Mouse (Mus musculus): ENCODE results near the gene Prss27. TPM values are rescaled to one million over a fixed set of nuclear protein-coding genes. Genes with fewer than 3 reads are reported as not detected.

Gene Prss27
- polyA plus RNA-seq, 1 experiment from 2014 or later, result not detected

- no peak overlapping the region for H3K4me3 ChIP-seq (replicated peaks)
- H3K4me1 ChIP-seq (replicated peaks), result no peaks in the 10 kb centered on the region
- DNase-seq (no peak), ATAC-seq (ENCODE audit: low read depth) (no peak)
- H3K9me3 ChIP-seq (replicated peaks), result no peaks in the 10 kb centered on the region
- H3K9ac ChIP-seq, result no peak overlapping the region
- no peaks in the 10 kb centered on the region for H3K36me3 ChIP-seq
- WGBS (ENCODE audit: insufficient replicate concordance), result 35% methylated on average over 6 of the region's 6 CpGs
- H3K27me3 ChIP-seq, result no peaks in the 10 kb centered on the region
- no peak overlapping the region for H3K27ac ChIP-seq
- no peak overlapping the region for H3K4me2 ChIP-seq
Measured at GRCm38 (mm10) chr17:24036954-24037353, 990 bp upstream of the Prss27 start.

DNA sequence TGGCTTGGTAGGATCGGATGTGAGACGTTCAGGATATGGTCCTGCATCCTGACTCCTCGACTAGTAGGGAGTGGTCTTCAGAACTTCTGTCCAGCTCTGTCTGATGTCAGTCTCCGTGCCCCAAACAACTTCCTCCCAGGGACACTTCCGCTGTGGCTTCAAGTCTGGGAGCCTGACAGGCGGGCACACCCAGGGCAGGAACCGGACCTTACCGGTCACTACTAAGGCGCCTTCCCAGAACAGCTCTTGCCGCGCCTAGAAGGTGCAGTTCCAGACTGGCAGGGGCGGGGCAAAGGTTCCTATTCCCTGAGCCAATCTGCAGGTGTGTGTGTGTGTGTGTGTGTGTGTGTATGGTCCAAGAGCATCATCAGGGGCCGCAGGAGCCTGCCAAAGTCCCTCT is 584 bp upstream of the Prss27 start:
- Histone ChIP-seq H3K27ac (no peak overlapping the region), H3K27me3 (no peaks in the 10 kb centered on the region), H3K4me2 (no peak overlapping the region), H3K36me3 (no peaks in the 10 kb centered on the region), H3K4me3 (replicated peaks) (no peak overlapping the region), H3K4me1 (replicated peaks) (no peaks in the 10 kb centered on the region), H3K9ac (no peak overlapping the region), H3K9me3 (replicated peaks) (no peaks in the 10 kb centered on the region)
- ATAC-seq (ENCODE audit: low read depth) (no peak), DNase-seq (no peak)
- 31% methylated on average over 13 of the region's 13 CpGs for WGBS (ENCODE audit: insufficient replicate concordance)

GRCm38 (mm10) chr17:24044482-24044881 is 6.5 kb downstream of the Prss27 start:
- peaks cover 23% of the 10 kb centered on the region for H3K36me3 ChIP-seq
- 56% methylated on average over 5 of the region's 5 CpGs for WGBS (ENCODE audit: insufficient replicate concordance)
- no peak for ATAC-seq (ENCODE audit: low read depth)
- H3K27me3 ChIP-seq, result no peaks in the 10 kb centered on the region
- H3K27ac ChIP-seq, result no peak overlapping the region
- H3K4me2 ChIP-seq, result no peak overlapping the region
- no peaks in the 10 kb centered on the region for H3K4me1 ChIP-seq (replicated peaks)
- no peak overlapping the region for H3K4me3 ChIP-seq (replicated peaks)
- no peaks in the 10 kb centered on the region for H3K9me3 ChIP-seq (replicated peaks)
- H3K9ac ChIP-seq, result no peak overlapping the region
- DNase-seq, result no peak

- H3K4me1 ChIP-seq (replicated peaks), result no peaks in the 10 kb centered on the region
- no peak for ATAC-seq (ENCODE audit: low read depth)
Measured at GRCm38 (mm10) chr17:24045608-24046007, 7.7 kb downstream of the Prss27 start.

GRCm38 (mm10) chr17:24046026-24046425 is 8.1 kb downstream of the Prss27 start:
- no peaks in the 10 kb centered on the region for H3K9me3 ChIP-seq (replicated peaks)
- 29% methylated on average over 5 of the region's 5 CpGs for WGBS (ENCODE audit: insufficient replicate concordance)
- no peak overlapping the region for H3K27ac ChIP-seq
- DNase-seq, result no peak
- ATAC-seq (ENCODE audit: low read depth), result no peak
- H3K4me1 ChIP-seq (replicated peaks), result no peaks in the 10 kb centered on the region
- no peak overlapping the region for H3K9ac ChIP-seq
- no peak overlapping the region for H3K4me2 ChIP-seq
- H3K4me3 ChIP-seq (replicated peaks), result no peak overlapping the region
- peaks cover 37% of the 10 kb centered on the region for H3K36me3 ChIP-seq
- no peaks in the 10 kb centered on the region for H3K27me3 ChIP-seq

More at GRCm38 (mm10) chr17:24045608-24046007, 7.7 kb downstream of the Prss27 start:
- 55% methylated on average over 10 of the region's 10 CpGs for WGBS (ENCODE audit: insufficient replicate concordance)
- Histone ChIP-seq H3K4me3 (replicated peaks) (no peak overlapping the region), H3K9me3 (replicated peaks) (no peaks in the 10 kb centered on the region), H3K27me3 (no peaks in the 10 kb centered on the region), H3K9ac (no peak overlapping the region), H3K27ac (no peak overlapping the region), H3K36me3 (peaks cover 33% of the 10 kb centered on the region), H3K4me2 (no peak overlapping the region)
- DNase-seq, result no peak

DNA sequence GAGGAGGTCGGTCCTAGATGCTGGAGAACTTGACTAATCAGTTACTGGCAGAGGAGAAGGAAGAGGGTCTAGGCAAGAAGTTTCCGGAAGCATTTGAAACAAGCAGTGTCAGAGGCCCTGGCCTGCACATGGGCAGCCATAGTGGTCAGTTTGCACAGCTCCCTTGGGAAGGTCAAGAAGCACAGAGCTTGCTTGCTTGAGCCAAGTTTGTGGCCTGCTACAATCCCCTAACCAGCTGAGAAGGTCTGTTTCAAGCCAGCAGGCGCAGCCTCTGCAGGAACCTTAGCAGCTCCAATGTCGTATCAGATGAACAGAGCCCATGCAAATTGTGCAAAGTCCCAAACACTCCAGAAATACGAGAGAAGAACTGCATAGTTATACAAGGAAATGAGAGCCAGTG is 10.1 kb downstream of the Prss27 start:
- DNase-seq (no peak), ATAC-seq (ENCODE audit: low read depth) (no peak)
- no peaks in the 10 kb centered on the region for H3K4me1 ChIP-seq (replicated peaks)
- H3K9me3 ChIP-seq (replicated peaks), result no peaks in the 10 kb centered on the region
- H3K27ac ChIP-seq, result no peak overlapping the region
- H3K9ac ChIP-seq, result no peak overlapping the region
- H3K4me2 ChIP-seq, result no peak overlapping the region
- peaks cover 54% of the 10 kb centered on the region for H3K36me3 ChIP-seq
- no peak overlapping the region for H3K4me3 ChIP-seq (replicated peaks)
- no peaks in the 10 kb centered on the region for H3K27me3 ChIP-seq
- 71% methylated on average over 5 of the region's 5 CpGs for WGBS (ENCODE audit: insufficient replicate concordance)

- Histone ChIP-seq H3K27ac (no peak overlapping the region), H3K9me3 (replicated peaks) (no peaks in the 10 kb centered on the region), H3K4me3 (replicated peaks) (no peak overlapping the region), H3K4me1 (replicated peaks) (no peaks in the 10 kb centered on the region), H3K9ac (no peak overlapping the region), H3K36me3 (peaks cover 64% of the 10 kb centered on the region), H3K4me2 (no peak overlapping the region), H3K27me3 (no peaks in the 10 kb centered on the region)
- DNase-seq, result no peak
- ATAC-seq (ENCODE audit: low read depth), result no peak
- WGBS (ENCODE audit: insufficient replicate concordance), result 86% methylated on average over 8 of the region's 8 CpGs
Measured at GRCm38 (mm10) chr17:24049008-24049407, 11.1 kb downstream of the Prss27 start.

- Histone ChIP-seq H3K4me3 (replicated peaks) (no peak overlapping the region), H3K27ac (no peak overlapping the region), H3K36me3 (peaks cover 84% of the 10 kb centered on the region), H3K9me3 (replicated peaks) (no peaks in the 10 kb centered on the region), H3K4me1 (replicated peaks) (no peaks in the 10 kb centered on the region; the same call in 1 of the 2 replicates), H3K4me2 (no peak overlapping the region), H3K27me3 (no peaks in the 10 kb centered on the region), H3K9ac (no peak overlapping the region)
- ATAC-seq (ENCODE audit: low read depth), result no peak
- WGBS (ENCODE audit: insufficient replicate concordance), result 80% methylated on average over 14 of the region's 14 CpGs
- DNase-seq, result no peak
Measured at GRCm38 (mm10) chr17:24056636-24057625, 19.0 kb downstream of the Prss27 start.

DNA sequence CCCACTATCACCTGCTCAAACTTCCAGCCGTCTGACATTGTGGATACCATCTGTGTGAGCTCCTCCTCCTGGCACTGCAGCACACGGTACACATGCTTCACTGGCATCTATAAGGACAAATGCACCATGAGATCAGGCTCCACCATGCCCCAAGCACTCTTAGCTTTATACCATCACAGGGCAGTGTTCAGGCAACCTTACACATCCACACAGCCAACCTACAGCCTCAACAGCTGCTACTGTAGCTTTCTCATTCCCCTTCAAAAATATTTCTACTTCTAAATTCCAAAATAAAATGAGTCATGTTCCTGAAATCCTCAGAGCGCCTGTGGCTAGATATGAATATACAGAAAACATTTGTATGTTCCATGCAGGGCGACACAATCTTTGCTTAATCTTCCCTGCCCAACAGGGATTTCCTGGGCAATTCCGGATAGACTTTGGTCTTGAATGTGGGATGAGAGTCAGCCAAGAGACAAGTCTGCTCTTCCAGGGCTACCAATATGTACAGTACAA is 19.8 kb downstream of the Prss27 start:
- Histone ChIP-seq H3K9me3 (replicated peaks) (no peaks in the 10 kb centered on the region), H3K36me3 (peaks cover 78% of the 10 kb centered on the region), H3K4me3 (replicated peaks) (no peak overlapping the region), H3K9ac (no peak overlapping the region), H3K4me2 (no peak overlapping the region), H3K27me3 (no peaks in the 10 kb centered on the region), H3K27ac (no peak overlapping the region), H3K4me1 (replicated peaks) (no peaks in the 10 kb centered on the region; the same call in 1 of the 2 replicates)
- DNase-seq (no peak), ATAC-seq (ENCODE audit: low read depth) (no peak)
- WGBS (ENCODE audit: insufficient replicate concordance), result 79% methylated on average over 5 of the region's 5 CpGs

- Histone ChIP-seq H3K36me3 (peaks cover 33% of the 10 kb centered on the region), H3K4me3 (replicated peaks) (no peak overlapping the region), H3K4me1 (replicated peaks) (peaks cover 3% of the 10 kb centered on the region; the same call in 1 of the 2 replicates), H3K4me2 (no peak overlapping the region), H3K27me3 (no peaks in the 10 kb centered on the region), H3K9ac (no peak overlapping the region), H3K27ac (no peak overlapping the region), H3K9me3 (replicated peaks) (no peaks in the 10 kb centered on the region)
- no peak for ATAC-seq (ENCODE audit: low read depth)
- 69% methylated on average over 4 of the region's 4 CpGs for WGBS (ENCODE audit: insufficient replicate concordance)
- DNase-seq, result no peak
Measured at GRCm38 (mm10) chr17:24062459-24063155, 24.7 kb downstream of the Prss27 start.

DNA sequence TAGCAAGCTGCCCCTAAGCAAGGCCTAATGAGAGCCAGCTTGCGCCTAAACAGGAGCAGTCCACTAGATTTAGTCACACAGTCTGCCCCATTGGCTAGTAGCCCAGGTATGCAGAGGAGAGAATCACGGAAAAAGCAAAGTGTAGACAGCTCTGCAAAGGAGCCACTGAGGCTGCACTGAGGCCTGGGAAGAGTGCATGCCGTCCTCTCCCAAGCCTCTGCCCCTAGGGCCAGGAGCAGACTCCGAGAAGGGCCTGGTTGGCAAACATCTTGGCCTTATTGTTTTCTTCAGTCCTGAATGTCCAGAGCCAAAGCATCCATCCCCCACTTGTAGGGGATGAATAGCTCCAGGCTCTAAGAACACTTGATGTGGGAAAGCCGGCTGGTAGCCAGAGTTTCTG is 30.3 kb downstream of the Prss27 start:
- Histone ChIP-seq H3K27me3 (no peaks in the 10 kb centered on the region), H3K36me3 (peaks cover 4% of the 10 kb centered on the region; the same call in 1 of the 2 replicates), H3K9ac (no peak overlapping the region), H3K4me3 (replicated peaks) (no peak overlapping the region), H3K27ac (no peak overlapping the region), H3K4me1 (replicated peaks) (peaks cover 25% of the 10 kb centered on the region), H3K9me3 (replicated peaks) (no peaks in the 10 kb centered on the region), H3K4me2 (no peak overlapping the region)
- ATAC-seq (ENCODE audit: low read depth) (no peak), DNase-seq (no peak)
- 84% methylated on average over 5 of the region's 5 CpGs for WGBS (ENCODE audit: insufficient replicate concordance)

Measured in liver, embryonic 13.5 days (tissue).